Mouse (Mus musculus): Measurements from ENCODE around the gene Hoxc6. TPM values are rescaled to one million over a fixed set of nuclear protein-coding genes. Genes with fewer than 3 reads are reported as not detected.
A peak's percentile ranks its signal among the peaks of the same experiment; 100 is the strongest.

Gene Hoxc6
- polyA plus RNA-seq, 1 experiment from 2014 or later = 0.49 TPM

GRCm38 (mm10) chr15:102965892-102966775 lies 31.9 kb upstream of the Hoxc6 start:
- 2% methylated on average over 29 of the region's 30 CpGs for WGBS (ENCODE audit: insufficient replicate concordance)
- Histone ChIP-seq H3K36me3 (ENCODE audit: control insufficient read depth, insufficient read depth, low read length) (no peaks in the 10 kb centered on the region), H3K9me3 (replicated peaks; ENCODE audit: control insufficient read depth, low read length) (no peaks in the 10 kb centered on the region), H3K27ac (ENCODE audit: low read depth, low read length) (no peak overlapping the region), H3K27me3 (ENCODE audit: control insufficient read depth, insufficient read depth, low read length) (peaks cover 97% of the 10 kb centered on the region), H3K4me1 (ENCODE audit: control insufficient read depth, insufficient read depth, low read length) (0 out of 2 replicates have a peak, but pooled peaks cover 2% of the 10 kb centered on the region), H3K4me3 (ENCODE audit: low read depth, low read length) (0 out of 2 replicates have a peak overlapping the region, but pooled peaks have one; percentile 14), H3K9ac (ENCODE audit: low read depth, low read length) (no peak overlapping the region), H3K4me2 (peak overlapping the region; percentile 23; the same call in 1 of the 2 replicates)
- peak; percentile 35; the same call in 1 of the 2 replicates for ATAC-seq (replicated peaks; ENCODE audit: insufficient number of reproducible peaks, low FRiP score, low TSS enrichment)

DNA sequence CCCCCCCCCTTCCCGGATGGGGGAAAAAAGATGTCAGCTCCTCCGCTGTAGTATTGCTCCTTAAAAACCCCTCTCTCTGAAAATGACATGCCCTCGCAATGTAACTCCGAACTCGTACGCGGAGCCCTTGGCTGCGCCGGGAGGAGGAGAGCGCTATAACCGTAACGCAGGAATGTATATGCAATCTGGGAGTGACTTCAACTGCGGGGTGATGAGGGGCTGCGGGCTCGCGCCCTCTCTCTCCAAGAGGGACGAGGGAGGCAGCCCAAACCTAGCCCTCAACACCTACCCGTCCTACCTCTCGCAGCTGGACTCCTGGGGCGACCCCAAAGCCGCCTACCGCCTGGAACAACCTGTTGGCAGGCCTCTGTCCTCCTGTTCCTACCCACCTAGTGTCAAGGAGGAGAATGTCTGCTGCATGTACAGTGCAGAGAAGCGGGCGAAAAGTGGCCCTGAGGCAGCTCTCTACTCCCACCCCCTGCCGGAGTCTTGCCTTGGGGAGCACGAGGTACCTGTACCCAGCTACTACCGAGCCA lies 31.2 kb upstream of the Hoxc6 start, which contains the start of gene Hoxc10:
Gene Hoxc10, plus strand, starts transcription at position 21 of the 536 bp plus-strand sequence.
- WGBS (ENCODE audit: insufficient replicate concordance) = 3% methylated on average over 27 of the region's 27 CpGs

GRCm38 (mm10) chr15:102967312-102967510 lies 30.8 kb upstream of the Hoxc6 start, which contains the start of gene Hoxc5:
Hoxc5 (plus strand) TSS chr15:102967443.
- peak within 1 kb of the TSS; percentile 23; the same call in 1 of the 2 replicates for H3K4me2 ChIP-seq
- 0% methylated on average over 12 of the region's 12 CpGs for WGBS (ENCODE audit: insufficient replicate concordance)

More for the DNA sequence above, 31.2 kb upstream of the Hoxc6 start, which contains the start of gene Hoxc10:
- H3K4me3 ChIP-seq (ENCODE audit: low read depth, low read length) = peak within 1 kb of the TSS; percentile 14; the same call in 1 of the 2 replicates
- H3K4me1 ChIP-seq (ENCODE audit: control insufficient read depth, insufficient read depth, low read length) = 0 out of 2 replicates have a peak, but pooled peaks cover 2% of the 10 kb centered on the region
- no peak within 1 kb of the TSS for H3K27ac ChIP-seq (ENCODE audit: low read depth, low read length)
- no peaks in the 10 kb centered on the region for H3K9me3 ChIP-seq (replicated peaks; ENCODE audit: control insufficient read depth, low read length)
- H3K36me3 ChIP-seq (ENCODE audit: control insufficient read depth, insufficient read depth, low read length) = no peaks in the 10 kb centered on the region
- H3K27me3 ChIP-seq (ENCODE audit: control insufficient read depth, insufficient read depth, low read length) = peaks cover 97% of the 10 kb centered on the region
- H3K9ac ChIP-seq (ENCODE audit: low read depth, low read length) = no peak within 1 kb of the TSS
- 0 out of 2 replicates have a peak, but pooled peaks have one; percentile 7 for ATAC-seq (replicated peaks; ENCODE audit: insufficient number of reproducible peaks, low FRiP score, low TSS enrichment)
- peak within 1 kb of the TSS; percentile 23; the same call in 1 of the 2 replicates for H3K4me2 ChIP-seq

DNA sequence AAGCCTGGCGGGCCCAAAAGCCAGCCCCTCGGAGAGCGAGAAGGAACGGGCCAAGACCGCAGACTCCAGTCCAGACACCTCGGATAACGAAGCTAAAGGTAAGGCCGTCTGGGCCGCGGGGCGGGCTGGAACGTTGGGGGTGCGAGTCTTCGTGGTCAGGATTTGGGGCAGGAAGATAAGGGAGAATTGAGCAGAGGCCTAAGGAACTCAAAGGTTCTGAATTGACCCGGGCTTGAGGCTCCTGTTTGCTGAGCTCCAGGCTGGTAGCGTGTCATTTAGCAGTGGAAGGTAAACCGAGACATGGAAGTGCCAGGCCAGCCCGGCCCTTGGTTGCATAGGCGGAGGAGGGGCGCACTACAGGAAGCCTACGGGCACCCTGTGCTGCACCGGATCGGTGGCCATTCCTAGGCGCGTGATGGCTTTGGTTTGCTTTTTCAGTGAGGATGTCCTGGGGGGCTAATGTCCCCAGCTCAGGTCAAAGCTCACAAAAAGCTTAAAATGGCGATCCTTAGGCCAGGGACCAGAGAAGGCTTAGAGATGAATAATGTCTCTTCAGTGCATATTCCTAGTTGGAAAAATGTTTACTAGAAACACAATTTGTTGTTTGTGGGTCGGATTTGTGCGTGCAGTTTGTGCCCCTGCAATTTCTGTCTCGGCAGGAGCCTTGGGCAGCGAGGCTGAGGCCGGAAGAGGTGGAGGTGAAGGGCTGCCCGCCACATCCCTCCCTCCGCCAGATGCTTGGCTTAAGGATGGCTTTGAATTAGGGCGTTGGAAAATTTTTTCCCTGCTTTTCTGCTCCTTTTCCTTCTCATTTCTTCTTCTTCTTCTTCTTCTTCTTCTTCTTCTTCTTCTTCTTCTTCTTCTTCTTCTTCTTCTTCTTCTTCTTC lies 30.3 kb upstream of the Hoxc6 start:
- Histone ChIP-seq H3K9ac (ENCODE audit: low read depth, low read length) (no peak overlapping the region), H3K4me1 (ENCODE audit: control insufficient read depth, insufficient read depth, low read length) (0 out of 2 replicates have a peak, but pooled peaks cover 2% of the 10 kb centered on the region), H3K4me3 (ENCODE audit: low read depth, low read length) (no peak overlapping the region), H3K27me3 (ENCODE audit: control insufficient read depth, insufficient read depth, low read length) (peaks cover 98% of the 10 kb centered on the region), H3K4me2 (no peak overlapping the region), H3K27ac (ENCODE audit: low read depth, low read length) (no peak overlapping the region), H3K9me3 (replicated peaks; ENCODE audit: control insufficient read depth, low read length) (no peaks in the 10 kb centered on the region), H3K36me3 (ENCODE audit: control insufficient read depth, insufficient read depth, low read length) (no peaks in the 10 kb centered on the region)
- no peak for ATAC-seq (replicated peaks; ENCODE audit: insufficient number of reproducible peaks, low FRiP score, low TSS enrichment)
- 2% methylated on average over 34 of the region's 34 CpGs for WGBS (ENCODE audit: insufficient replicate concordance)

More at GRCm38 (mm10) chr15:102967312-102967510, 30.8 kb upstream of the Hoxc6 start, which contains the start of gene Hoxc5:
- no peak for ATAC-seq (replicated peaks; ENCODE audit: insufficient number of reproducible peaks, low FRiP score, low TSS enrichment)
- Histone ChIP-seq H3K4me3 (ENCODE audit: low read depth, low read length) (peak within 1 kb of the TSS; percentile 14; the same call in 1 of the 2 replicates), H3K9me3 (replicated peaks; ENCODE audit: control insufficient read depth, low read length) (no peaks in the 10 kb centered on the region), H3K27me3 (ENCODE audit: control insufficient read depth, insufficient read depth, low read length) (peaks cover 98% of the 10 kb centered on the region), H3K4me1 (ENCODE audit: control insufficient read depth, insufficient read depth, low read length) (0 out of 2 replicates have a peak, but pooled peaks cover 2% of the 10 kb centered on the region), H3K36me3 (ENCODE audit: control insufficient read depth, insufficient read depth, low read length) (no peaks in the 10 kb centered on the region), H3K27ac (ENCODE audit: low read depth, low read length) (no peak within 1 kb of the TSS), H3K9ac (ENCODE audit: low read depth, low read length) (no peak within 1 kb of the TSS)

- H3K9ac ChIP-seq (ENCODE audit: low read depth, low read length) = no peak overlapping the region
- no peak overlapping the region for H3K4me3 ChIP-seq (ENCODE audit: low read depth, low read length)
- H3K27me3 ChIP-seq (ENCODE audit: control insufficient read depth, insufficient read depth, low read length) = peaks cover 98% of the 10 kb centered on the region
- no peaks in the 10 kb centered on the region for H3K9me3 ChIP-seq (replicated peaks; ENCODE audit: control insufficient read depth, low read length)
- no peak for ATAC-seq (replicated peaks; ENCODE audit: insufficient number of reproducible peaks, low FRiP score, low TSS enrichment)
- H3K27ac ChIP-seq (ENCODE audit: low read depth, low read length) = no peak overlapping the region
- no peak overlapping the region for H3K4me2 ChIP-seq
- no peaks in the 10 kb centered on the region for H3K36me3 ChIP-seq (ENCODE audit: control insufficient read depth, insufficient read depth, low read length)
- 0 out of 2 replicates have a peak, but pooled peaks cover 2% of the 10 kb centered on the region for H3K4me1 ChIP-seq (ENCODE audit: control insufficient read depth, insufficient read depth, low read length)
- WGBS (ENCODE audit: insufficient replicate concordance) = 22% methylated on average over 1 of the region's 1 CpGs
These were observed 28.8 kb upstream of the Hoxc6 start for GRCm38 (mm10) chr15:102969296-102969695.

GRCm38 (mm10) chr15:102970740-102971139 lies 27.3 kb upstream of the Hoxc6 start:
- Histone ChIP-seq H3K4me3 (ENCODE audit: low read depth, low read length) (no peak overlapping the region), H3K27ac (ENCODE audit: low read depth, low read length) (no peak overlapping the region), H3K9me3 (replicated peaks; ENCODE audit: control insufficient read depth, low read length) (no peaks in the 10 kb centered on the region), H3K9ac (ENCODE audit: low read depth, low read length) (no peak overlapping the region), H3K4me2 (no peak overlapping the region), H3K4me1 (ENCODE audit: control insufficient read depth, insufficient read depth, low read length) (0 out of 2 replicates have a peak, but pooled peaks cover 2% of the 10 kb centered on the region), H3K36me3 (ENCODE audit: control insufficient read depth, insufficient read depth, low read length) (no peaks in the 10 kb centered on the region), H3K27me3 (ENCODE audit: control insufficient read depth, insufficient read depth, low read length) (peaks cover 96% of the 10 kb centered on the region)
- WGBS (ENCODE audit: insufficient replicate concordance) = 2% methylated on average over 12 of the region's 12 CpGs
- ATAC-seq (replicated peaks; ENCODE audit: insufficient number of reproducible peaks, low FRiP score, low TSS enrichment) = no peak

DNA sequence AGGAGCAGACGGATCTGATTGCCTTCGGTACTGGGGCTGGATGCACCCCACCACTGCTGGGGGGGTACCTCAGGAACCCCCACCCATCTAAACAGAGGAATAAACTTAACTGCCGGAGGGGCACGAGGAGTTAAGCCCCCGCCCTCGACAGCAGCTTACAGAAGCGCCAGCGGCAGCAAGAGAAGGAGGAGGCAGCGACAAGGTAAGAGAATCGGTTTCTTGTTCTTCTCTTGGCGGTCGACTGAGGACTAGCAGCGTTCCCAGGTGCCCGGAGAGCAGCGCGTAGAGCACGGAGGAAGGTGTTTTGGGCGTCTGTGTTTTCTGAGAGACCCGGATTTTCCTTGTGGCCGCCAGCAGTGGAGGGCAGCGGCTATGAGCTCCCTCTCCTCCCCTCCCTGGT lies 25.8 kb upstream of the Hoxc6 start:
- H3K4me2 ChIP-seq = no peak overlapping the region
- WGBS (ENCODE audit: insufficient replicate concordance) = 2% methylated on average over 21 of the region's 21 CpGs
- 0 out of 2 replicates have a peak, but pooled peaks cover 3% of the 10 kb centered on the region for H3K4me1 ChIP-seq (ENCODE audit: control insufficient read depth, insufficient read depth, low read length)
- no peaks in the 10 kb centered on the region for H3K36me3 ChIP-seq (ENCODE audit: control insufficient read depth, insufficient read depth, low read length)
- H3K9me3 ChIP-seq (replicated peaks; ENCODE audit: control insufficient read depth, low read length) = no peaks in the 10 kb centered on the region
- H3K27ac ChIP-seq (ENCODE audit: low read depth, low read length) = no peak overlapping the region
- H3K9ac ChIP-seq (ENCODE audit: low read depth, low read length) = no peak overlapping the region
- no peak overlapping the region for H3K4me3 ChIP-seq (ENCODE audit: low read depth, low read length)
- peaks cover 96% of the 10 kb centered on the region for H3K27me3 ChIP-seq (ENCODE audit: control insufficient read depth, insufficient read depth, low read length)
- no peak for ATAC-seq (replicated peaks; ENCODE audit: insufficient number of reproducible peaks, low FRiP score, low TSS enrichment)

DNA sequence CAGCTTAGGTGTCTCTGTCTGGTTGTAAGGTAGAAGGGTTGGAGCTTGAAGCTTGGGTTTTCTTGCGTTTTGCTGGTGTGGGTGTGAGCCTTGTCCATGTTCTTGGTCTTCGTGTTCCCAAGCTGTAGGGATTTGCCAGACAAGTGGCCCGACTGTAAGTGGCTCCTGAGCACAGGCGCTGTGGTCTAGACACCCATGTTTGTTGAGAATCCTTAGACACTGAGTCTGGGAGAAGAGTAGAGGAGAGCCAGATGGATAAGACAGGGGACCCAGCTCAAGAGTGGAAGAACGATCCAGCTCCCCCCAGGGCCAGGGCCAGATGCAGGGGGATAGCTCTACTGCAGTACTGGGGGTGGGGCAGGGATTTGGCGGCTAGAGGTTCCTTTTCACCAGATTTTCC lies 25.3 kb upstream of the Hoxc6 start:
- no peak overlapping the region for H3K9ac ChIP-seq (ENCODE audit: low read depth, low read length)
- no peak for ATAC-seq (replicated peaks; ENCODE audit: insufficient number of reproducible peaks, low FRiP score, low TSS enrichment)
- H3K4me1 ChIP-seq (ENCODE audit: control insufficient read depth, insufficient read depth, low read length) = 0 out of 2 replicates have a peak, but pooled peaks cover 3% of the 10 kb centered on the region
- H3K4me2 ChIP-seq = no peak overlapping the region
- no peak overlapping the region for H3K27ac ChIP-seq (ENCODE audit: low read depth, low read length)
- no peak overlapping the region for H3K4me3 ChIP-seq (ENCODE audit: low read depth, low read length)
- no peaks in the 10 kb centered on the region for H3K36me3 ChIP-seq (ENCODE audit: control insufficient read depth, insufficient read depth, low read length)
- no peaks in the 10 kb centered on the region for H3K9me3 ChIP-seq (replicated peaks; ENCODE audit: control insufficient read depth, low read length)
- peaks cover 96% of the 10 kb centered on the region for H3K27me3 ChIP-seq (ENCODE audit: control insufficient read depth, insufficient read depth, low read length)
- 3% methylated on average over 6 of the region's 6 CpGs for WGBS (ENCODE audit: insufficient replicate concordance)

Measured in heart, embryonic 11.5 days (tissue).